Mouse (Mus musculus): Measurements from ENCODE around the gene Fam20c. TPM values are rescaled to one million over a fixed set of nuclear protein-coding genes. Genes with fewer than 3 reads are reported as not detected.

Fam20c gene
- polyA plus RNA-seq, 1 experiment, result 11.0 TPM

DNA sequence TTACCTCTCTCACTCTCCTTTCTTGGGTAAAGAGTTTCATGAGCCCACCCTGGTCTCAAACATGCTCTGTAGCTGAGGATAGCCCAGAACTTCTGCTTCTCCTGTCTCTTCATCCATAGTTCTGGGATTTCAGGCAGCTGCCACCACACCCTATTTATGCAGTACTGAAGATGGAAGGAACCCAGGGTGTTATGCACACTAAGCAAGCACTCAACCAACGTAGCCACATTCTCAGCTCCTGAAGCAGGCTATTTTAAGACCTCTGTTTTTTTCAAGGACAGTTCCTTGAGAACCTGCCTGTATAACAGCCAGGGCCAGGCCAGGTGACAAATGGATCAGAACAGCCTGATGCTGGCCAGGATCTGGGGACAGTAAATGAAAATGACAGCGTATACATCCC lies 14.4 kb downstream of the Fam20c start:
- peak; percentile 17 for DNase-seq
- peaks cover 7% of the 10 kb centered on the region for H3K4me1 ChIP-seq (ENCODE audit: control insufficient read depth, insufficient read depth, low read length)

DNA sequence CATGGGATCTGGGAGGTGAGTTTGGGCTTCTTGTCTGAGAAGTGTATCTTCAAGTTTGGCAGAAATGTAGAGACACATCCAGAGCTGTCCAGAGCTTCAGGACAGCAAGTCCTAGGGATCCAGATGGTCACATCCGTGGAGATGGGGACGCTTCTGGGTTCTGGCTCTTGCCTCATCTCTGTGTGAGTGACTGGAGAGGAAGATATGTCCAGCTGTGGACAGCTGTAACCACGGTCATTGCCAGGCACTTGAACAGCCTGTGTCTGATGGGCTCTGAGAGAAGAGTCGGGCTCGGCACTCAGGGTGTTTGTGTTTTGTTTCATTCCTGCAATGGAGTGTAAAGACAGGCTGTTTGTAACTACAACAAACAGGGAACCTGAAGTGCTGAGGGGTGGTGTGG lies 14.8 kb downstream of the Fam20c start:
- no peak for TF ChIP-seq POLR2A (IDR thresholded peaks at IDR 0.05; ENCODE audit: borderline replicate concordance, extremely low read depth, low read depth, low read length)
- TF ChIP-seq CTCF (IDR thresholded peaks at IDR 0.05; ENCODE audit: insufficient read depth, low read length), result no peak
- WGBS, result 51% methylated on average over 5 of the region's 5 CpGs

More for the DNA sequence above, 14.4 kb downstream of the Fam20c start:
- WGBS, result 46% methylated on average over 2 of the region's 2 CpGs
- H3K4me3 ChIP-seq (replicated peaks; ENCODE audit: extremely low read depth, low read depth, low read length), result no peak overlapping the region
- TF ChIP-seq POLR2A (IDR thresholded peaks at IDR 0.05; ENCODE audit: borderline replicate concordance, extremely low read depth, low read depth, low read length), result no peak; the same call in 1 of the 2 replicates
- no peak for TF ChIP-seq CTCF (IDR thresholded peaks at IDR 0.05; ENCODE audit: insufficient read depth, low read length)

GRCm38 (mm10) chr5:138775096-138775495 lies 20.8 kb downstream of the Fam20c start:
- DNase-seq, result no peak
- 81% methylated on average over 5 of the region's 5 CpGs for WGBS

More for the DNA sequence above, 14.8 kb downstream of the Fam20c start:
- H3K4me3 ChIP-seq (replicated peaks; ENCODE audit: extremely low read depth, low read depth, low read length), result no peak overlapping the region
- H3K4me1 ChIP-seq (ENCODE audit: control insufficient read depth, insufficient read depth, low read length), result peaks cover 7% of the 10 kb centered on the region
- peak; percentile 21 for DNase-seq

GRCm38 (mm10) chr5:138776346-138776745 lies 22.0 kb downstream of the Fam20c start:
- TF ChIP-seq CTCF (IDR thresholded peaks at IDR 0.05; ENCODE audit: insufficient read depth, low read length), result no peak
- H3K4me1 ChIP-seq (ENCODE audit: control insufficient read depth, insufficient read depth, low read length), result peaks cover 2% of the 10 kb centered on the region; the same call in 1 of the 2 replicates
- 48% methylated on average over 1 of the region's 1 CpGs for WGBS
- DNase-seq, result peak; percentile 28
- H3K4me3 ChIP-seq (replicated peaks; ENCODE audit: extremely low read depth, low read depth, low read length), result no peak overlapping the region

More at GRCm38 (mm10) chr5:138775096-138775495, 20.8 kb downstream of the Fam20c start:
- H3K4me3 ChIP-seq (replicated peaks; ENCODE audit: extremely low read depth, low read depth, low read length), result no peak overlapping the region
- H3K4me1 ChIP-seq (ENCODE audit: control insufficient read depth, insufficient read depth, low read length), result peaks cover 2% of the 10 kb centered on the region; the same call in 1 of the 2 replicates
- TF ChIP-seq POLR2A (IDR thresholded peaks at IDR 0.05; ENCODE audit: borderline replicate concordance, extremely low read depth, low read depth, low read length) (no peak), CTCF (IDR thresholded peaks at IDR 0.05; ENCODE audit: insufficient read depth, low read length) (no peak)

GRCm38 (mm10) chr5:138778731-138779463 lies 24.6 kb downstream of the Fam20c start:
- WGBS, result 70% methylated on average over 9 of the region's 9 CpGs
- Histone ChIP-seq H3K4me1 (ENCODE audit: control insufficient read depth, insufficient read depth, low read length) (peaks cover 2% of the 10 kb centered on the region; the same call in 1 of the 2 replicates), H3K4me3 (replicated peaks; ENCODE audit: extremely low read depth, low read depth, low read length) (no peak overlapping the region)
- DNase-seq, result no peak
- no peak for TF ChIP-seq CTCF (IDR thresholded peaks at IDR 0.05; ENCODE audit: insufficient read depth, low read length)

GRCm38 (mm10) chr5:138779655-138780054 lies 25.3 kb downstream of the Fam20c start:
- DNase-seq, result no peak
- WGBS, result 57% methylated on average over 3 of the region's 3 CpGs
- TF ChIP-seq CTCF (IDR thresholded peaks at IDR 0.05; ENCODE audit: insufficient read depth, low read length), result no peak
- TF ChIP-seq POLR2A (IDR thresholded peaks at IDR 0.05; ENCODE audit: borderline replicate concordance, extremely low read depth, low read depth, low read length), result no peak
- H3K4me1 ChIP-seq (ENCODE audit: control insufficient read depth, insufficient read depth, low read length), result peaks cover 2% of the 10 kb centered on the region; the same call in 1 of the 2 replicates
- H3K4me3 ChIP-seq (replicated peaks; ENCODE audit: extremely low read depth, low read depth, low read length), result no peak overlapping the region

DNA sequence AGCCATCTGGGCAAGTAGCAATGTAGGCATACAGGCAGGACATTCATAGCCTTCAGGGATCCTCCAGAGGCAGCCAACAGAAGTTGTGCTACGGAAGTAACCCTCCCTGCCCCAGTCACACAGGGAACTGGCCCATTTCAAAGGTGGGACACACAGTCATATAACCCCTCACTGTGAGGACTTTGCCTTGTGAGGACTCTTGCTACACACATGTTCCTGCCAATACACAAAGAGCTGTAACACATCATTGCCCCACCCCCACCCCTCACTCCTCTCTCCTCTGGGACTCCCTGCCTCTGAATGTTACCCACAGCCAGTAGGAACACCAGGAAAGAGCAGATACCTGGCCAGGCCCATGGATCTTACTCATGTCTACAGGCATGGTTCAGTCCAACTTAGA lies 28.4 kb downstream of the Fam20c start:
- no peak for DNase-seq
- Histone ChIP-seq H3K4me3 (replicated peaks; ENCODE audit: extremely low read depth, low read depth, low read length) (no peak overlapping the region), H3K4me1 (ENCODE audit: control insufficient read depth, insufficient read depth, low read length) (no peaks in the 10 kb centered on the region)
- 96% methylated on average over 1 of the region's 1 CpGs for WGBS
- TF ChIP-seq CTCF (IDR thresholded peaks at IDR 0.05; ENCODE audit: insufficient read depth, low read length), result no peak
- TF ChIP-seq POLR2A (IDR thresholded peaks at IDR 0.05; ENCODE audit: borderline replicate concordance, extremely low read depth, low read depth, low read length), result no peak

- DNase-seq, result no peak
- WGBS, result 77% methylated on average over 8 of the region's 8 CpGs
- TF ChIP-seq POLR2A (IDR thresholded peaks at IDR 0.05; ENCODE audit: borderline replicate concordance, extremely low read depth, low read depth, low read length), result no peak
- TF ChIP-seq CTCF (IDR thresholded peaks at IDR 0.05; ENCODE audit: insufficient read depth, low read length), result no peak
- Histone ChIP-seq H3K4me3 (replicated peaks; ENCODE audit: extremely low read depth, low read depth, low read length) (no peak overlapping the region), H3K4me1 (ENCODE audit: control insufficient read depth, insufficient read depth, low read length) (no peaks in the 10 kb centered on the region)
Observed at GRCm38 (mm10) chr5:138783181-138783580, 28.9 kb downstream of the Fam20c start.

- no peak for TF ChIP-seq CTCF (IDR thresholded peaks at IDR 0.05; ENCODE audit: insufficient read depth, low read length)
- TF ChIP-seq POLR2A (IDR thresholded peaks at IDR 0.05; ENCODE audit: borderline replicate concordance, extremely low read depth, low read depth, low read length), result no peak
- H3K4me3 ChIP-seq (replicated peaks; ENCODE audit: extremely low read depth, low read depth, low read length), result no peak overlapping the region
- no peaks in the 10 kb centered on the region for H3K4me1 ChIP-seq (ENCODE audit: control insufficient read depth, insufficient read depth, low read length)
- 84% methylated on average over 3 of the region's 3 CpGs for WGBS
- no peak for DNase-seq
Observed at GRCm38 (mm10) chr5:138785986-138786515, 31.7 kb downstream of the Fam20c start.

DNA sequence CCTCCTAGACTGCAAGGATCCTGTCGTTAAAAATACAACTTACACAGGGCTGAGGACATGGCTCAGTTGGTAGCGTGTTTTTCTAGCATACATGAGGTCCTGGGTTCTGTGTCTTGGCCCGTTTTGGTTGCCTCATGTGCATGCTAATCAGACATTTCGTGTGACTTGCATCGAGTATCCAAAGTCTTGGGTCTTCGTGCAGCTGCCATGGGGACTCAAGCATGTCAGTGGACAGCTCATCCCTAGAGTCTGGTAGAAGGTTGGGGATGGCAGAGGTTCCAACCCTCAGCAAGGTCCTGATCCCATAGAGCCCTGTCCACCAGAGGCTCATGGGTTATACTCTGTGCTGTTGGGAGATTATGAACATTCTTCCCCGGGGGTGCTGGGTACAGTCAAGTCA lies 33.3 kb downstream of the Fam20c start:
- Histone ChIP-seq H3K4me1 (ENCODE audit: control insufficient read depth, insufficient read depth, low read length) (no peaks in the 10 kb centered on the region), H3K4me3 (replicated peaks; ENCODE audit: extremely low read depth, low read depth, low read length) (no peak overlapping the region)
- no peak for DNase-seq
- 77% methylated on average over 7 of the region's 7 CpGs for WGBS
- TF ChIP-seq POLR2A (IDR thresholded peaks at IDR 0.05; ENCODE audit: borderline replicate concordance, extremely low read depth, low read depth, low read length), result no peak
- no peak for TF ChIP-seq CTCF (IDR thresholded peaks at IDR 0.05; ENCODE audit: insufficient read depth, low read length)

Data from lung, adult 2 months (tissue).